Mouse (Mus musculus) kidney, adult 2 months (tissue): ENCODE measurements around the gene Zfp652.

Experiments used
- CTCF ChIP-seq: fragments of 200-500 bp; conservative IDR thresholded peaks from 2 replicates; pipeline ENCODE4 v1.5.1; 2011; ENCODE audit warnings: low read depth, mild to moderate bottlenecking, control low read depth, low read length, moderate library complexity, mixed read lengths; ENCODE audit not compliant: insufficient read depth, insufficient read length
- POLR2A ChIP-seq: fragments of 200-500 bp; IDR thresholded peaks from one replicate; pipeline ENCODE4 v1.6.1; 2011; ENCODE audit warnings: low read depth, low read length, control low read depth

DNA sequence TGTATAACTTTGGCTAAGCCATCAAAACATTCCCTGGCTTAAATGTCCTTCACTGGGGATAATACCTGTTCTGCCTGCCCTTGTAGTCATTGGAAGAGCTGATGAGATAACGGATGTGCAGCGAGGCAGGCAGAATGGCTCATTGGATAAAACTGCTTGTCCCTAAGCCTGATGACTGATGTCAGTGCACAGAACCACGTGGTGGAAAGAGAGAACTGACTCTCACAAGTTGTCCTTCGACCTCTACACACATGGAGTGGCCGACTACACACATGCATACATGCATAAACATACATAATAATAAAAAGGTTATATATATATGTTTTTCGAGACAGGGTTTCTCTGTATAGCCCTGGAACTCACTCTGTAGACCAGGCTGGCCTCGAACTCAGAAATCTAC, 2.0 kb upstream of the Zfp652 start:
- no peak for TF ChIP-seq POLR2A
- TF ChIP-seq CTCF = no peak
